Mouse (Mus musculus) left cerebral cortex, adult 8-10 months (tissue): Measurements from ENCODE around the gene Itga2. TPM values are rescaled to one million over a fixed set of nuclear protein-coding genes. Genes with fewer than 3 reads are reported as not detected.
A peak's percentile ranks its signal among the peaks of the same experiment; 100 is the strongest.

ENCODE experiments used
- DNase-seq, 2 experiments: peaks; one replicate each; pipeline ENCODE4 v3.0.0; 2022; ENCODE audit warnings: low spot score in 2 of 2
- total RNA-seq, 4 experiments: library from RNA; stranded (reverse); gene quantifications; 2 replicates each; pipeline ENCODE4 v1.2.4; 2022

The Itga2 gene
- total RNA-seq, 4 experiments from 2014 or later, result 0.04 to 0.35 (median 0.18) TPM

GRCm38 (mm10) chr13:114825377-114825855 is 106.5 kb downstream of the Itga2 start:
- no peak for DNase-seq

GRCm38 (mm10) chr13:114822871-114823270 is 109.0 kb downstream of the Itga2 start:
- no peak for DNase-seq

GRCm38 (mm10) chr13:114818513-114818912 is 113.4 kb downstream of the Itga2 start:
- DNase-seq, result no peak

DNA sequence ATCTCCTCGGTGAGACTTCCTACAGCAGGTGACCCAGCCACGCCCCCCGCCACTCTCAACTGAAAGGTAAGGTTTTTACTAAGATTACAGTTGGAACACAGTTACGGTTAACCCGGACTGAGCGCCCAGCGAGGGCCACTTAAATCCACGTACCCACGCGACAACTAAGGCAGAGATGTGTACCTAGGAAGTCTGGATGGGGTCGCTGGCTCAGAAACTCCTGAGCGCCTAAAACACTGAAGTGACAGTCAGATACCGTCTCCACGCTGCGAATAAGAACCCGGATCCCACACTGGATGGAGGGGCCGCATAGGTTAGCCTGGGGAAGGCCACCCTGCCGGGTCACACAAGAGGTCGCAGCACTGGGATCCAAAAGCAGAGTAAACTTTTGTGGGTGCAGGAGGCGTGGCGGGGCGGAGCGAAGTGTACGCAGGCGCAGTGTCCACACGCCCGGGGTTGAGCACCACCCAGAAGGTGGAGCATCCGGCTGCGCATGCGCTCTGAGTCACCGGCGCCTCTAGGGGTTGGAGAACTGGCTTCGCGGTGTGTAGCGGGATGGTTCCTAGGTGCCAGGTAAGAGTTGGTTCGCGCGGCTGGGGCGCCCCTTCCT is 114.0 kb downstream of the Itga2 start, which contains the start of gene Mocs2:
TSS of gene Mocs2 (plus strand) at position 486 of the 610 bp plus-strand sequence.
- peak; percentile 69 to 77 for DNase-seq

GRCm38 (mm10) chr13:114809624-114810210 is 122.2 kb downstream of the Itga2 start:
- DNase-seq, result no peak

DNA sequence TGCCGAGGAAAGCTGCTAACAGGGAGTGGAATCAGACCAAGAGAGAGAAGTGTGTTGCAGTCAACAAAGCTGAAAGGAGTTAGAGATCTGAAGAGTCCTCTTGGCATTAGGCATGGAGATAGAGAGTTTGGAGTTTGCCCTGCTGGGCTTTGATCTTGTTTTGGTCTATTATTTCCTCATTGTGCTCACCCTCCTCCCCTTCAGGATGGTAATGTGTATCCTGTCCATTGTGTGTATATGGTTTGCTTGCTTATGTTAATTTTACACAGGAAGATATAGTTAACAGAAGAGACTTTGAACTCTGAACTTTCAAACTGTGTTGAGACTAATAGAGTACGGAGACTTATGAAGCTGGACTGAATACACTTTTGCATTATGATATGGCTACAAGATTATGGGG is 128.9 kb downstream of the Itga2 start:
- DNase-seq, result no peak

DNA sequence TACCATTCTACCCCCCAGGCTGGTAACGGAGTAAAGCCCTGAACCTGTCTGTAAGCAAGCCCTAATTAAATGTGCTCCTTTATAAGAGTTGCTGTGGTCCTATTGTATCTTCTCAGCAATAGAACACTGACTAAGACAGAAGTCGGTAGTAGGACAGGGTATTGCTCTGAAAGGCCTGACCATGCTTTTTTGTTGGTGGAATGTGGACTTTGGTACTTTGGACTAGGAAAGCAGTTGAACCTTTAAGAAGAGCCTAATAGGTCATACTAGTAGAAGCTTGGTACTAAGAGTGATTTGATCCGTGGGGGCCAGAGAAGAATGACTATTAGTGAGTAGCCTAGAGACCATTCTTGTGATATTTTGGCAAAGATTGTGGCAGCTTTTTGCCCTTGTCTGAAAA is 130.0 kb downstream of the Itga2 start:
- DNase-seq, result no peak

- peak; percentile 20 to 29 for DNase-seq
Observed at GRCm38 (mm10) chr13:114793250-114794030, 138.5 kb downstream of the Itga2 start.

DNA sequence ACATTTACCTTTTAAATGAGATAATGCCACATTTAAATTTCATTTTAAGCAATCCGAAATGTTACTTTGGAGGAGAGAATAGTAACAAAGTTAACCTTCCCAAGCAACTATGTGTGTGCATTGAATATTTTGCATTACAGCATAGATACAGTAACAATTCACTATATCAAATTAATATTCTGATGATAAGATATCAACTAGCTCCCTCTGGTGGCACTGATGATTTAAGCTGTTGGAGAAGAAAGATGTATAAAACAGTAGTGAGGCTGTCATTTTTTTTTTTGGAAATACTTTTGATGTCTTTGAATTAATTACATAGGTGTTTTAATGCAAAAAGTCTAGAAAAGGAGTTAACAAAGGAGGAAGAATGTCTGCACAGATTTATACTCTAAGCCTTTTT is 140.4 kb downstream of the Itga2 start:
- no peak for DNase-seq

Other genes starting within 250 kb of the Itga2 start
- gene Mocs2, start 113.9 kb downstream of the Itga2 start, total RNA-seq, result 10 to 100 TPM; 69.5 to 96.8 (median 80.7) TPM
- 10 to 100 TPM; 19.8 to 22.2 (median 22.0) TPM for gene Pelo, start 158.1 kb upstream of the Itga2 start, total RNA-seq
- gene Gm49395, start 169.8 kb upstream of the Itga2 start, total RNA-seq, result 1 to 10 TPM; 2.0 to 4.1 (median 3.9) TPM
- 1 to 10 TPM; 5.7 to 8.0 (median 7.6) TPM for gene Itga1, start 169.9 kb upstream of the Itga2 start, total RNA-seq